Mouse (Mus musculus): ENCODE results near the gene Trp53rka. TPM values are rescaled to one million over a fixed set of nuclear protein-coding genes. Genes with fewer than 3 reads are reported as not detected.
A peak's percentile ranks its signal among the peaks of the same experiment; 100 is the strongest.
"Not testable (repeated sequence)": the region's sequence is repeated elsewhere in the genome, so short reads cannot be mapped to it uniquely, and the experiment has no call there.

Trp53rka gene
- polyA plus RNA-seq (2015; fragmentation: Nextera tagmentation; extraction: Ambion mirVana), result 40.6 and 42.6 TPM in 2 replicates

GRCm38 (mm10) chr2:165492648-165493553 is at the start of gene Trp53rka:
TSS of gene Trp53rka (minus strand) at chr2:165493324.
- H3K9ac ChIP-seq (ENCODE audit: low read depth, low read length), result peak within 1 kb of the TSS; percentile 82

DNA sequence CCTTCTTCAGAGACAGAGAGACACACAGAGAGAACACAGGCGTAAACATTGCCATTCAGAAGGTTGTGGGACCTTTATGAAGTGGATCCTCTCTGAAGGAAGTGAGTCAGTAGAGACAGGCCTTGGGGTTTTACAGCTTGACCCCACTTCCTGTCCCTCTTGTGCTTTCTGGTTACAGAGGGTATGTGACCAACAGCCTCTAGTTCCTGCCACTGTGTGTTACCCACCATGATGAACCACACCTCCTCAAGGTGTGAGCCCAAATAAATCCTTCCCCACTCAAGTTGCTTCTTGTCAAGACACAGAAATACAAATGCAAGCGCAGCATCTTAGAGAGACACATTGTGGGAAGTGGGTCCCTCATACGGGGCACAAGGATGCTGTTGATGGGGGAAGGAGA is 47.9 kb upstream of the Trp53rka start:
- Histone ChIP-seq H3K4me3 (ENCODE audit: low read length) (no peak overlapping the region), H3K9me3 (ENCODE audit: control insufficient read depth, low read length) (no peaks in the 10 kb centered on the region), H3K27ac (ENCODE audit: low read depth, low read length) (no peak overlapping the region), H3K27me3 (replicated peaks; ENCODE audit: control insufficient read depth, insufficient read depth, low read length) (no peaks in the 10 kb centered on the region), H3K4me2 (ENCODE audit: low read length) (no peak overlapping the region), H3K36me3 (ENCODE audit: control insufficient read depth, insufficient read depth, low read length) (no peaks in the 10 kb centered on the region), H3K4me1 (ENCODE audit: control insufficient read depth, insufficient read depth, low read depth, low read length) (peaks cover 2% of the 10 kb centered on the region; the same call in 1 of the 2 replicates), H3K9ac (ENCODE audit: low read depth, low read length) (no peak overlapping the region)
- 83% methylated on average over 3 of the region's 3 CpGs for WGBS
- ATAC-seq, result no peak

More at GRCm38 (mm10) chr2:165492648-165493553, at the start of gene Trp53rka:
- peak; percentile 91 for ATAC-seq
- peak within 1 kb of the TSS; percentile 66 for H3K4me2 ChIP-seq (ENCODE audit: low read length)
- H3K27ac ChIP-seq (ENCODE audit: low read depth, low read length), result peak within 1 kb of the TSS; percentile 85
- no peaks in the 10 kb centered on the region for H3K27me3 ChIP-seq (replicated peaks; ENCODE audit: control insufficient read depth, insufficient read depth, low read length)
- H3K9me3 ChIP-seq (ENCODE audit: control insufficient read depth, low read length), result no peaks in the 10 kb centered on the region
- H3K4me1 ChIP-seq (ENCODE audit: control insufficient read depth, insufficient read depth, low read depth, low read length), result peaks cover 13% of the 10 kb centered on the region
- H3K4me3 ChIP-seq (ENCODE audit: low read length), result peak within 1 kb of the TSS; percentile 73
- H3K36me3 ChIP-seq (ENCODE audit: control insufficient read depth, insufficient read depth, low read length), result peaks cover 19% of the 10 kb centered on the region
- under 1% methylated on average over 63 of the region's 84 CpGs for WGBS

GRCm38 (mm10) chr2:165533789-165534188 is 40.7 kb upstream of the Trp53rka start:
- H3K27ac ChIP-seq (ENCODE audit: low read depth, low read length), result no peak overlapping the region
- H3K4me2 ChIP-seq (ENCODE audit: low read length), result no peak overlapping the region
- H3K9ac ChIP-seq (ENCODE audit: low read depth, low read length), result no peak overlapping the region
- no peak overlapping the region for H3K4me3 ChIP-seq (ENCODE audit: low read length)
- no peaks in the 10 kb centered on the region for H3K4me1 ChIP-seq (ENCODE audit: control insufficient read depth, insufficient read depth, low read depth, low read length)
- H3K9me3 ChIP-seq (ENCODE audit: control insufficient read depth, low read length), result no peaks in the 10 kb centered on the region
- no peaks in the 10 kb centered on the region for H3K27me3 ChIP-seq (replicated peaks; ENCODE audit: control insufficient read depth, insufficient read depth, low read length)
- 35% methylated on average over 6 of the region's 6 CpGs for WGBS
- H3K36me3 ChIP-seq (ENCODE audit: control insufficient read depth, insufficient read depth, low read length), result no peaks in the 10 kb centered on the region
- no peak for ATAC-seq

DNA sequence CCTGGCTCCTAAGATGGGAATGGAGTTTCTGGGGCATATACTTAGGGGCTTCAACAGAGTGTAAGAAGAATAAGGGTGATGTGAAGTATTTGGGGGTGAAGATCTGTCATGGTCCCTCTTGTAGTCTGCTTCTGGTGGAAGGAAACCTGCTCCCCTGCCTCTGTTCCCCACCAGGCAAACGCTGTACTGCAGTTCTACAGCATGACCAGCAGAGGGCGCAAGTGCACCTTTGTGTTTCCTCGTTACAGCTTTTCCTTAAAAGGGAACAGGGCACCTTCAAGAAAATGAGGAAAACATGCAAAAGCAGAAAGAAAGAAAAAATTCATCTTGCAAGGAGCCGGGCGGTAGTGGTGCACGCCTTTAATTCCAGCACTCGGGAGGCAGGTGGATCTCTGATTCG is 36.0 kb upstream of the Trp53rka start:
- no peak overlapping the region for H3K4me3 ChIP-seq (ENCODE audit: low read length)
- H3K4me2 ChIP-seq (ENCODE audit: low read length), result no peak overlapping the region
- no peaks in the 10 kb centered on the region for H3K27me3 ChIP-seq (replicated peaks; ENCODE audit: control insufficient read depth, insufficient read depth, low read length)
- WGBS, result 17% methylated on average over 8 of the region's 8 CpGs
- H3K9me3 ChIP-seq (ENCODE audit: control insufficient read depth, low read length), result no peaks in the 10 kb centered on the region
- ATAC-seq, result no peak
- no peaks in the 10 kb centered on the region for H3K4me1 ChIP-seq (ENCODE audit: control insufficient read depth, insufficient read depth, low read depth, low read length)
- H3K9ac ChIP-seq (ENCODE audit: low read depth, low read length), result no peak overlapping the region
- 0 out of 2 replicates have a peak overlapping the region, but pooled peaks have one; percentile 36 for H3K27ac ChIP-seq (ENCODE audit: low read depth, low read length)
- H3K36me3 ChIP-seq (ENCODE audit: control insufficient read depth, insufficient read depth, low read length), result no peaks in the 10 kb centered on the region

- Histone ChIP-seq H3K27ac (ENCODE audit: low read depth, low read length) (no peak overlapping the region), H3K4me3 (ENCODE audit: low read length) (no peak overlapping the region), H3K27me3 (replicated peaks; ENCODE audit: control insufficient read depth, insufficient read depth, low read length) (no peaks in the 10 kb centered on the region), H3K9ac (ENCODE audit: low read depth, low read length) (no peak overlapping the region), H3K36me3 (ENCODE audit: control insufficient read depth, insufficient read depth, low read length) (no peaks in the 10 kb centered on the region), H3K9me3 (ENCODE audit: control insufficient read depth, low read length) (no peaks in the 10 kb centered on the region), H3K4me2 (ENCODE audit: low read length) (no peak overlapping the region), H3K4me1 (ENCODE audit: control insufficient read depth, insufficient read depth, low read depth, low read length) (no peaks in the 10 kb centered on the region)
- no peak for ATAC-seq
- 56% methylated on average over 4 of the region's 4 CpGs for WGBS
Observed at GRCm38 (mm10) chr2:165525609-165526008, 32.5 kb upstream of the Trp53rka start.

- ATAC-seq, result no peak
- H3K27ac ChIP-seq (ENCODE audit: low read depth, low read length), result no peak overlapping the region
- no peaks in the 10 kb centered on the region for H3K27me3 ChIP-seq (replicated peaks; ENCODE audit: control insufficient read depth, insufficient read depth, low read length)
- 95% methylated on average over 20 of the region's 20 CpGs for WGBS
- no peaks in the 10 kb centered on the region for H3K36me3 ChIP-seq (ENCODE audit: control insufficient read depth, insufficient read depth, low read length)
- no peak overlapping the region for H3K4me3 ChIP-seq (ENCODE audit: low read length)
- peaks cover 9% of the 10 kb centered on the region for H3K4me1 ChIP-seq (ENCODE audit: control insufficient read depth, insufficient read depth, low read depth, low read length)
- no peak overlapping the region for H3K9ac ChIP-seq (ENCODE audit: low read depth, low read length)
- no peaks in the 10 kb centered on the region for H3K9me3 ChIP-seq (ENCODE audit: control insufficient read depth, low read length)
- H3K4me2 ChIP-seq (ENCODE audit: low read length), result no peak overlapping the region
Observed at GRCm38 (mm10) chr2:165515178-165515728, 22.1 kb upstream of the Trp53rka start.

DNA sequence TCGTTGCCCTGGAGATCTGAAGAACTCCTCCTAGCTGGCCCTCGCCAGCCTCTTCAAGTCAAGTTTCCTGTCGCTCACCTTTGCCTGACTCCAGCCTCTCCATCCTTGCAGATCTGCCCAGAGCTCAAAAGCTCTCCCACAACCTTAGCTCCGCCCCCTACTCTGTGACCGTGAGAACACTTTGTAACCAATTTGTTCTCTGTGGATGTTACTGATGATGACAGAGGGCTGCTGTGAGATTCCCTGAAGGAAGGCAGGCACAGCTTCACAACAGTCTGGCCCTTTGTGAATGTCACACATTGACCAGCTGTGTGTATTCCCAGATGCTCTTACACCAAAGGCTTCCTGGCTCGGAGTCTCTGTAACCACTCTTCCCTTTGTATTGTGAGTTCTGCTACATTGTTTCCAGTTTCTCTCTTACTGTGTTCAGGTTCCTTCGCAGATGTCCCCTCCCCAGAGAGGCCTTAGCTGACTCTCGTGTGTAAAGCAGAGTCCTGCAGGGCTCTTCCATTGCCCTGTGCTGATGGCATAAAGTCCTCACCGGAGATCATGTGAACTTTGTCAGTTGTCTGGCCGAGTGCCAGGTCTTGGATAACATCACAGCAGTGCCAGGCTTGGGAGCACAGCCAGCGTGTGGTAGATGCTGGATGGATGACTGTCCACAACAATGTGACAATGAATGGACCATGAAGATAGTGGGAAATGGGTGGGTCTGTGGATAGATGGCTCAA is 19.9 kb upstream of the Trp53rka start:
- no peaks in the 10 kb centered on the region for H3K36me3 ChIP-seq (ENCODE audit: control insufficient read depth, insufficient read depth, low read length)
- no peak overlapping the region for H3K4me3 ChIP-seq (ENCODE audit: low read length)
- ATAC-seq, result peak; percentile 48; the same call in 1 of the 2 replicates
- H3K4me1 ChIP-seq (ENCODE audit: control insufficient read depth, insufficient read depth, low read depth, low read length), result peaks cover 9% of the 10 kb centered on the region
- H3K27ac ChIP-seq (ENCODE audit: low read depth, low read length), result peak overlapping the region; percentile 1; the same call in 1 of the 2 replicates
- 24% methylated on average over 11 of the region's 11 CpGs for WGBS
- H3K9ac ChIP-seq (ENCODE audit: low read depth, low read length), result no peak overlapping the region
- no peaks in the 10 kb centered on the region for H3K9me3 ChIP-seq (ENCODE audit: control insufficient read depth, low read length)
- no peaks in the 10 kb centered on the region for H3K27me3 ChIP-seq (replicated peaks; ENCODE audit: control insufficient read depth, insufficient read depth, low read length)
- no peak overlapping the region for H3K4me2 ChIP-seq (ENCODE audit: low read length)

DNA sequence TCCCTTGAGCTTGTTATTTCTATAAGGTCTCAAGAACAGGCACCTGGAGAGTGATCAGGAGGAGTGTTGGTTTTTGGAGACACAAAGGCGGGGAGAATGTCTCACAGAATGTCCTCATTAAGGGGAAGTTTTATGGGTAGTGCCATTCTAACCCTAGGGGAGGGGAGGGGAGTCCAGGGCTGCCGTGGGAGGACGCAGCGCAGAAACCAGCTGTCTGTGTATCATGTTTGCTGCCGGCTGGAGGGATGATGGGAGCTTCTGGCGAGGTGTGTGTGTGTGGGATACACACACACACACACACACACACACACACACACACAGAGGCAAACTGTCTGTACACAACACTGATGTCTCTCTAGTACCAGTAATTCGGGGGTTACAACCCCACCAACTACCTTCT is 19.3 kb upstream of the Trp53rka start:
- no peak overlapping the region for H3K27ac ChIP-seq (ENCODE audit: low read depth, low read length)
- H3K4me3 ChIP-seq (ENCODE audit: low read length), result no peak overlapping the region
- H3K4me2 ChIP-seq (ENCODE audit: low read length), result no peak overlapping the region
- H3K4me1 ChIP-seq (ENCODE audit: control insufficient read depth, insufficient read depth, low read depth, low read length), result peaks cover 9% of the 10 kb centered on the region
- no peaks in the 10 kb centered on the region for H3K36me3 ChIP-seq (ENCODE audit: control insufficient read depth, insufficient read depth, low read length)
- WGBS, result 35% methylated on average over 7 of the region's 7 CpGs
- H3K27me3 ChIP-seq (replicated peaks; ENCODE audit: control insufficient read depth, insufficient read depth, low read length), result no peaks in the 10 kb centered on the region
- no peak for ATAC-seq
- H3K9ac ChIP-seq (ENCODE audit: low read depth, low read length), result no peak overlapping the region
- H3K9me3 ChIP-seq (ENCODE audit: control insufficient read depth, low read length), result no peaks in the 10 kb centered on the region

DNA sequence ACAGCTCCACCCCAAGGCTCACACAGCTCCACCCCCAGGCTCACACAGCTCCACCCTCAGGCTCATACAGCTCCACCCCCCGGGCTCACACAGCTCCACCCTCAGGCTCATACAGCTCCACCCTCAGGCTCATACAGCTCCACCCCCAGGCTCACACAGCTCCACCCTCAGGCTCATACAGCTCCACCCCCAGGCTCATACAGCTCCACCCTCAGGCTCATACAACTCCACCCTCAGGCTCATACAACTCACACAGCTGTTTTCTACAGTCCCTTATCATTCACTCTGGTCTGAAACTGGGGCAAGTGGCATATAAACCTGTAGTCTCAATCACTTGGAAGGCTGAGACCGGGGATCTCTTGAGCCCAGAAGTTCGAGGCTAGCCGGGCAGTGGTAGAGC is 18.4 kb upstream of the Trp53rka start:
- WGBS, result 89% methylated on average over 4 of the region's 4 CpGs
- H3K27me3 ChIP-seq (replicated peaks; ENCODE audit: control insufficient read depth, insufficient read depth, low read length); H3K36me3 ChIP-seq (ENCODE audit: control insufficient read depth, insufficient read depth, low read length); H3K4me2 ChIP-seq (ENCODE audit: low read length); H3K9ac ChIP-seq (ENCODE audit: low read depth, low read length); H3K4me1 ChIP-seq (ENCODE audit: control insufficient read depth, insufficient read depth, low read depth, low read length); H3K4me3 ChIP-seq (ENCODE audit: low read length); H3K9me3 ChIP-seq (ENCODE audit: control insufficient read depth, low read length); ATAC-seq; H3K27ac ChIP-seq (ENCODE audit: low read depth, low read length): not testable (repeated sequence)

Data from hindbrain, embryonic 16.5 days (tissue).